9 mouse cellular contexts compared by ENCODE assay signal in genomic region chr19:6552302-6553028, GRCm38 (mm10). TPM values are rescaled to one million over a fixed set of nuclear protein-coding genes. Genes with fewer than 3 reads are reported as not detected.
DNase-seq lines count a peak whose midpoint lies in the region; ATAC-seq and TF ChIP-seq lines count a peak whose summit lies in the region.
"Had no signal": no experiment of that assay in that cellular context is flagged by ENCODE, and none has a peak within 500 bp of the region (broad histone marks: within the 10 kb centered on the region; RNA-seq: fewer than 3 reads in every experiment).

No protein-coding gene starts in this region.

- H3K4me3 ChIP-seq in gastrocnemius, adult 2 months = no peak overlapping the region
- H3K4me3 ChIP-seq in thymus, adult 2 months (ENCODE audit: control insufficient read depth, insufficient read depth, low read length) = no peak overlapping the region
- H3K4me3 ChIP-seq: stomach, embryonic 15.5 days had no signal

- ATAC-seq in megakaryocyte, adult 5-6 weeks (ENCODE audit: poor library complexity, severe bottlenecking) = peak; percentile 27; the same call in 1 of the 2 replicates

- WGBS in thymus, adult 2 months = 77% methylated on average over 4 of the region's 4 CpGs

- intact Hi-C loops in gastrocnemius, adult 2 months (cut with DNase I) = no loop called here

- H3K36me3 ChIP-seq in thymus, adult 2 months (ENCODE audit: control insufficient read depth, insufficient read depth, low read length) = no peaks in the 10 kb centered on the region
- H3K36me3 ChIP-seq: stomach, embryonic 15.5 days had no signal

- H3K27me3 ChIP-seq in thymus, adult 2 months (ENCODE audit: control insufficient read depth, insufficient read depth, low read length) = no peaks in the 10 kb centered on the region
- H3K27me3 ChIP-seq: stomach, embryonic 15.5 days had no signal

- 0 out of 2 replicates have a peak, but pooled peaks cover 7% of the 10 kb centered on the region for H3K4me1 ChIP-seq in thymus, adult 2 months (replicated peaks; ENCODE audit: control insufficient read depth, insufficient read depth, low read length)
- H3K4me1 ChIP-seq: stomach, embryonic 15.5 days had no signal

- TF ChIP-seq CTCF in gastrocnemius, adult 2 months (IDR thresholded peaks at IDR 0.05) = peak; percentile 57
- 0 out of 2 replicates have a peak, but pooled peaks have one; percentile 41 for TF ChIP-seq CTCF in thymus, adult 2 months (IDR thresholded peaks at IDR 0.05; ENCODE audit: borderline replicate concordance, control insufficient read depth, extremely low read depth, insufficient read depth, low read length, poor library complexity)

- DNase-seq in gastrocnemius, adult 2 months = peak; percentile 59
- DNase-seq in gastrocnemius, postnatal 4 days (ENCODE audit: low spot score in 2 of 2) = no peak
- DNase-seq in urinary bladder, postnatal 14 days (ENCODE audit: low spot score) = peak; percentile 76
- DNase-seq in urinary bladder, adult 2 months (ENCODE audit: low spot score) = no peak
- peak; percentile 70 to 78 for DNase-seq in cerebellum, postnatal 36 days
- DNase-seq in kidney, adult 9 months = peak; percentile 96
- peak; percentile 51 for DNase-seq in thymus, adult 2 months

- TF ChIP-seq POLR2A in thymus, adult 2 months (IDR thresholded peaks at IDR 0.05; ENCODE audit: control insufficient read depth, extremely low read depth, insufficient read depth, low read length, poor library complexity) = no peak

- no peak overlapping the region for H3K27ac ChIP-seq in gastrocnemius, adult 2 months
- H3K27ac ChIP-seq in thymus, adult 2 months (ENCODE audit: control insufficient read depth, insufficient read depth, low read length) = no peak overlapping the region
- H3K27ac ChIP-seq: stomach, embryonic 15.5 days had no signal

RNA-seq across cellular contexts. Expression of gene Slc22a12, which starts 9.6 kb away (rescaled TPM):
- not detected for total RNA-seq in gastrocnemius, adult 2 months (2021)
- total RNA-seq in gastrocnemius, postnatal 4 days (2021) = not detected
- polyA plus RNA-seq in urinary bladder, adult 2 months (2012; rRNA removed) = not detected in 2 replicates
- not detected in 2 replicates for total RNA-seq in megakaryocyte, adult 5-6 weeks (2015)
- not detected in 2 replicates for total RNA-seq in megakaryocyte, adult 5-6 weeks (2017)
- 0.19 and 0.74 TPM in 2 replicates for polyA plus RNA-seq in thymus, adult 2 months (2012; rRNA removed)
- polyA plus RNA-seq: stomach, embryonic 15.5 days had no signal

Comparison
In these comparisons a context has a peak if more than half of its experiments do, and no peak if none do; other contexts are left out.
1. DNase-seq: peak in gastrocnemius, adult 2 months (single experiment), urinary bladder, postnatal 14 days (single experiment), cerebellum, postnatal 36 days (2 of 2), kidney, adult 9 months (single experiment) and thymus, adult 2 months (single experiment); none in gastrocnemius, postnatal 4 days (0 of 2) and urinary bladder, adult 2 months (single experiment).